Mouse (Mus musculus): ENCODE measurements around the gene Olfr68.
"Not testable (repeated sequence)": the region's sequence is repeated elsewhere in the genome, so short reads cannot be mapped to it uniquely, and the experiment has no call there.

Olfr68 gene

GRCm38 (mm10) chr7:103779598-103779997, at the start of gene Olfr68:
Gene Olfr68 (minus strand): TSS chr7:103779698.
- DNase-seq, result no peak

- DNase-seq, result no peak
Measured at GRCm38 (mm10) chr7:103827808-103828207, 48.3 kb upstream of the Olfr68 start, which contains the start of gene Hbb-bs. Gene Hbb-bs (minus strand): TSS chr7:103828096.

GRCm38 (mm10) chr7:103827139-103827538, 47.6 kb upstream of the Olfr68 start:
- DNase-seq, result not testable (repeated sequence)

GRCm38 (mm10) chr7:103826255-103826887, 46.9 kb upstream of the Olfr68 start:
- no peak for DNase-seq

- no peak for DNase-seq
Measured at GRCm38 (mm10) chr7:103825536-103826254, 46.2 kb upstream of the Olfr68 start.

- DNase-seq, result no peak
Measured at GRCm38 (mm10) chr7:103824597-103824996, 45.1 kb upstream of the Olfr68 start.

GRCm38 (mm10) chr7:103815085-103815484, 35.6 kb upstream of the Olfr68 start:
- not testable (repeated sequence) for DNase-seq

- DNase-seq, result no peak
Measured at GRCm38 (mm10) chr7:103813766-103814165, 34.3 kb upstream of the Olfr68 start, which contains the start of gene Hbb-bt. Gene Hbb-bt (minus strand): TSS chr7:103813996.

GRCm38 (mm10) chr7:103813152-103813551, 33.7 kb upstream of the Olfr68 start:
- not testable (repeated sequence) for DNase-seq

- no peak for DNase-seq
Measured at GRCm38 (mm10) chr7:103812174-103812573, 32.7 kb upstream of the Olfr68 start.

GRCm38 (mm10) chr7:103811223-103811845, 31.8 kb upstream of the Olfr68 start:
- no peak for DNase-seq

- DNase-seq, result no peak
Measured at GRCm38 (mm10) chr7:103810746-103811145, 31.2 kb upstream of the Olfr68 start.

- no peak for DNase-seq
Measured at GRCm38 (mm10) chr7:103810296-103810695, 30.8 kb upstream of the Olfr68 start.

- DNase-seq, result no peak
Measured at GRCm38 (mm10) chr7:103809801-103810155, 30.3 kb upstream of the Olfr68 start.

- no peak for DNase-seq
Measured at GRCm38 (mm10) chr7:103808971-103809800, 29.7 kb upstream of the Olfr68 start.

GRCm38 (mm10) chr7:103808120-103808519, 28.6 kb upstream of the Olfr68 start:
- not testable (repeated sequence) for DNase-seq

- DNase-seq, result no peak
Measured at GRCm38 (mm10) chr7:103806856-103807255, 27.4 kb upstream of the Olfr68 start.

- no peak for DNase-seq
Measured at GRCm38 (mm10) chr7:103792669-103793388, 13.3 kb upstream of the Olfr68 start.

- DNase-seq, result no peak
Measured at GRCm38 (mm10) chr7:103791721-103792120, 12.2 kb upstream of the Olfr68 start, which contains the start of gene Olfr67. Gene Olfr67 (minus strand): TSS chr7:103791821.

GRCm38 (mm10) chr7:103777652-103778051, 1.8 kb downstream of the Olfr68 start:
- DNase-seq, result not testable (repeated sequence)

- DNase-seq, result no peak
Measured at GRCm38 (mm10) chr7:103771494-103771893, 8.0 kb downstream of the Olfr68 start, which contains the start of gene Olfr69. Gene Olfr69 (minus strand): TSS chr7:103771594.

GRCm38 (mm10) chr7:103767687-103768086, 11.8 kb downstream of the Olfr68 start:
- DNase-seq, result not testable (repeated sequence)

Measured in cerebellum, adult 11-12 months (tissue).